Mouse (Mus musculus) heart, postnatal 14 days (tissue): ENCODE data around the gene Gal3st2. TPM values are rescaled to one million over a fixed set of nuclear protein-coding genes. Genes with fewer than 3 reads are reported as not detected.
"Not testable (repeated sequence)": the region's sequence is repeated elsewhere in the genome, so short reads cannot be mapped to it uniquely, and the experiment has no call there.

Experiments
- DNase-seq, 2 experiments: peaks; one replicate each; pipeline ENCODE4 v3.0.0; 2021 to 2022
- intact Hi-C: fragments of 180-260 bp; cut with DNase I; formaldehyde crosslinking; loops from one replicate; pipeline ENCODE4 v1.15.1; 2025
- long read RNA-seq, 2 experiments: library from polyadenylated mRNA; stranded (forward); transcript quantifications; one replicate each; pipeline ENCODE4 v2.0.0; 2021
- total RNA-seq, 2 experiments: library from RNA; stranded (reverse); gene quantifications; 2 replicates each; pipeline ENCODE4 v1.2.3; 2021

The Gal3st2 gene
- 1 to 10 TPM; 1.1 to 1.5 TPM for total RNA-seq
- long read RNA-seq, experiment 1 = 0 reads
- long read RNA-seq, experiment 2 = 0 reads

- intact Hi-C loops = not testable (repeated sequence)
Measured at GRCm38 (mm10) chr1:93861048-93861447, at the start of gene Gal3st2. Gene Gal3st2 (plus strand): TSS chr1:93861306.

GRCm38 (mm10) chr1:93811495-93812039, 49.5 kb upstream of the Gal3st2 start:
- DNase-seq = no peak
- intact Hi-C loops = no loop called here

More at GRCm38 (mm10) chr1:93861048-93861447, at the start of gene Gal3st2:
- not testable (repeated sequence) for DNase-seq

- intact Hi-C loops = no loop called here
- DNase-seq = no peak
Measured at GRCm38 (mm10) chr1:93817823-93818532, 43.1 kb upstream of the Gal3st2 start.

- no peak for DNase-seq
- intact Hi-C loops = no loop called here
Measured at GRCm38 (mm10) chr1:93818722-93819121, 42.4 kb upstream of the Gal3st2 start.

GRCm38 (mm10) chr1:93823796-93824495, 37.2 kb upstream of the Gal3st2 start:
- intact Hi-C loops = no loop called here
- DNase-seq = no peak

GRCm38 (mm10) chr1:93824609-93825008, 36.5 kb upstream of the Gal3st2 start, which contains the start of gene D2hgdh:
Gene D2hgdh (plus strand): TSS chr1:93824909.
- intact Hi-C loops = no loop called here
- no peak for DNase-seq

- peak; percentile 91 for DNase-seq
- intact Hi-C loops = no loop called here
Measured at GRCm38 (mm10) chr1:93825105-93825674, 35.9 kb upstream of the Gal3st2 start.

- DNase-seq = peak in 1 of 2 experiments; percentile 27
- intact Hi-C loops = no loop called here
Measured at GRCm38 (mm10) chr1:93825771-93826539, 35.2 kb upstream of the Gal3st2 start.

GRCm38 (mm10) chr1:93826540-93826835, 34.6 kb upstream of the Gal3st2 start:
- no peak for DNase-seq
- intact Hi-C loops = no loop called here

GRCm38 (mm10) chr1:93832754-93833360, 28.2 kb upstream of the Gal3st2 start:
- intact Hi-C loops = loop anchor here (10.0 kb wide), 2 partner anchors 62 to 242 kb away; no protein-coding TSS in a partner anchor
- DNase-seq = not testable (repeated sequence)

GRCm38 (mm10) chr1:93834671-93835150, 26.4 kb upstream of the Gal3st2 start:
- no peak for DNase-seq
- intact Hi-C loops = loop anchor here (10.0 kb wide), 2 partner anchors 60 to 240 kb away; no protein-coding TSS in a partner anchor

- intact Hi-C loops = loop anchor here (10.0 kb wide), 2 partner anchors 60 to 240 kb away; no protein-coding TSS in a partner anchor
Measured at GRCm38 (mm10) chr1:93835211-93835610, 25.9 kb upstream of the Gal3st2 start.

GRCm38 (mm10) chr1:93835876-93836531, 25.1 kb upstream of the Gal3st2 start:
- intact Hi-C loops = loop anchor here (10.0 kb wide), 2 partner anchors 59 to 239 kb away; no protein-coding TSS in a partner anchor
- DNase-seq = no peak

More at GRCm38 (mm10) chr1:93835211-93835610, 25.9 kb upstream of the Gal3st2 start:
- DNase-seq = no peak

- DNase-seq = no peak
- intact Hi-C loops = loop anchor here (10.0 kb wide), 2 partner anchors 58 to 238 kb away; no protein-coding TSS in a partner anchor
Measured at GRCm38 (mm10) chr1:93836532-93836913, 24.6 kb upstream of the Gal3st2 start.

- no peak for DNase-seq
- intact Hi-C loops = loop anchor here (10.0 kb wide), 2 partner anchors 57 to 237 kb away; no protein-coding TSS in a partner anchor
Measured at GRCm38 (mm10) chr1:93837335-93837734, 23.8 kb upstream of the Gal3st2 start.

GRCm38 (mm10) chr1:93838569-93838968, 22.5 kb upstream of the Gal3st2 start:
- not testable (repeated sequence) for DNase-seq
- intact Hi-C loops = loop anchor here (10.0 kb wide), 2 partner anchors 56 to 236 kb away; no protein-coding TSS in a partner anchor

- intact Hi-C loops = not testable (repeated sequence)
Measured at GRCm38 (mm10) chr1:93845766-93846366, 15.2 kb upstream of the Gal3st2 start.

GRCm38 (mm10) chr1:93855790-93856189, 5.3 kb upstream of the Gal3st2 start:
- DNase-seq, intact Hi-C loops: not testable (repeated sequence)

More at GRCm38 (mm10) chr1:93845766-93846366, 15.2 kb upstream of the Gal3st2 start:
- not testable (repeated sequence) for DNase-seq
